Mouse (Mus musculus): ENCODE measurements at regions not wholly inside any gene's neighbourhood (a gene's known extent, or its start where the extent isn't known, plus 50 kb on each side); places are given as distances from the start of the nearest gene placed in this dataset.
"Not testable (repeated sequence)": the region's sequence is repeated elsewhere in the genome, so short reads cannot be mapped to it uniquely, and the experiment has no call there.

DNA sequence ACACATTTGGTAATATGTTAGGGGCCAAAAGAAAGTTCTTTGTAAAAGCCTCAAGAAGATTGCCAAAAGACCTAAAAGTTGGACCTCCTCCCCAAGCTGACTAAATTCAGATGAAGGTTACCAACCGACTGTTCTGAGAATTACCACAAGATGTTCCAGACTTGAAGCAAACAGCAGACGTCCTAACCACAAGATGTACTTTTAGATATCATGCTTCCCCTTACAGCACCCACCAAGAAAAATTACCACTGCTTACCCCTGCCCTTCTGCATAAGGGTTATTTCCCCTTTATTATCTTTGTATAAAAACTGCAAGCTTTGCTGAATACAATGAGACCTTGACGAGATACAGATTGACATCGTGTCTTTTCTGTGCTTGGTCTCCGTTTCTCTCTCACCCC, 121.6 kb upstream of the Cst10 start:
- DNase-seq (ENCODE audit: low spot score in 2 of 2): no peak

DNA sequence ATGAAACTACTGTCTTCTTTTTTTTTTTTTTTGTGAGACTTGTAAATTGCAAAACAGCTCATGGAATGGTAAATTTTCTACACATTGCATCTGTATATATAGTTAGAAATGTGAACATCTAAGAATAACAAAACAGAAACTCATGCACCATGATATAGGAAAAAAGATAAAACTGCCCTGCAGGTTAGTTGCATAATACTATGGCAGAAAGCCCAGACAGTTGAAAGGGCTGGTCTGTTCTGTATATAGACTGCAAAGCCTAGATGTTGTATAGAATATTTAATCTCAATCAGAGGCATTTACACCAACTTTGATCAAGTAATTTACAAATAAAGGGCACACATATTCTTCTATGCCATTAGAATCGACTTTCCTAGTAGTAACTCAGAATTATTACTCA, 120.7 kb upstream of the Cst10 start:
- DNase-seq (ENCODE audit: low spot score in 2 of 2): no peak

DNA sequence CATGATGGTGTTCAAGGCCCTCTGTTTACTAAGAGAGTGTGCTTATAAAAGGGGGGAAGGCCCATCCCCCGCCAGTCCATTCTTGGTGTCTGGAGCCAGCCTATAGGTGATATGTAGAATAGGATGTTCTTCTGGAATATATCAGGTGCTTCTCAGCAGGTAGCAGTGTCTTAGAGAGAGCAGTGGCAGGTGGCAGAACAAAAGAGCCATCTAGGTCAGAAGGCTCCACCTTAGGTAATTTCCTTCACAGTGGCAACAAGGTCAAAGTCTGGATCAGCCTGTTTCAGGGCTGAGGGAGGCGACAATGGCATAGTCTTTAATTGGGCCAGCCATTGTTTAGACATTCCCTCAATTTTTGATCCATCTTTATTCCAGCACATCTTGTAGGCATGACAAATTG, 107.9 kb upstream of the Cst10 start:
- not testable (repeated sequence) for DNase-seq (ENCODE audit: low spot score in 2 of 2)

DNA sequence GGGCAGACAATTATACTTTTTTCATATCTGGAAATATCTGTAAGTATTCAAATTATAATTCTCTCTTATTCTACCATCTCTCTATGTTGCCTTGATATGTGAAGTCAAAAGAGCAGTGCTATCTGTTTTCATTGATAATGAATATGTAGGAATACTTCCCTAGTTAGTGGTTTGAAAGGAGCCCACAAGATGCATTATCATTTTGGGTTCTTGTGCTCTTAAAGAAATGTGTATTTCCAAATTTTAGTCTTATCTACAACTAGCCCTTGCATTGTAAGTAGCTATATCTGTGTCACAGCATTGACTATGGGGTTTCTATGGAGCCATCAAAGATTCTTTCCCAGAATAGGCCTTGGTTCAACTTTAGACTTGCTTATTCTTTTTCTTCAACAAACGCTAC, 99.3 kb upstream of the Cst10 start:
- DNase-seq (ENCODE audit: low spot score in 2 of 2): no peak

DNA sequence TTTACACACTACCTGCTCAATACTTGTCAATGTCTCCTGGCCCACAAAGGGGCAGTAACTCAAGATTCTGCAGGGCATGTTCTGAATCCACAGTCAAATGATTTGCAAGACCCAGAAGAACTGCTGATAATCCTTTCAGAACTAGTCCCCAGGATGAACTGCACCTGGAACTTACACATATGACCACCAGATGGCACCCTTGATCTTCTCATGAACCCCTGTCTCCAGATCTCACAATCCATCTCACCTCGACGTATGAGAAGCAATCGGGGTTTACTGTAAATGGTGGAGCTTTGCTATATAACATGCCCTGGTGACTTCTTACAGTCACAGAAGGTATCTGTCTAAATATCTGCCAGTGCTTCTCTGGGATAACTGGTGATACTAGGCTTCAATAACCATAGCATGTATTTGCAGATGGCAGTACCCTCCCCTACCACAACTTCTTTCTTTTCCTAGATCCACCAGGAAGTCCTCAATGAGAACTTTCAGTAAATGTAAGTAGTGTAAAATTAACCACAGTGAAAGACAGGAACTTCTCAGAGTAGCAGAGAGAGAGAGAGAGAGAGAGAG, 54.5 kb upstream of the Cst10 start:
- peak in 1 of 2 experiments; percentile 20 for DNase-seq (ENCODE audit: low spot score in 2 of 2)
